Mouse (Mus musculus) left cerebral cortex, adult 6 months (tissue): Measurements from ENCODE around the gene H3f3b. TPM values are rescaled to one million over a fixed set of nuclear protein-coding genes. Genes with fewer than 3 reads are reported as not detected.

Experiments
- long read RNA-seq, 2 experiments: library from polyadenylated mRNA; unstranded; transcript quantifications; one replicate each; pipeline ENCODE4 v2.0.0; 2019 to 2020
- polyA plus RNA-seq: library from polyadenylated mRNA; unstranded; fragments of <200 nt; fragmentation: Nextera tagmentation; gene quantifications from 2 replicates; pipeline ENCODE4 v1.2.3, GENCODE M21; 2021

H3f3b gene
- 208 and 343 TPM in 2 replicates for polyA plus RNA-seq
- long read RNA-seq, experiment 1, transcript H3f3b-201 (4 exons, 1,993 nt) = major isoform, 876 of 912 reads
- long read RNA-seq, experiment 1, transcript H3f3b-203 (3 exons, 773 nt) = minor isoform, 10 of 912 reads
- long read RNA-seq, experiment 1, partial matches to known transcripts = 8 of 912 reads
- long read RNA-seq, experiment 1, other reads (novel, unspliced or antisense) = 18 of 912 reads
- long read RNA-seq, experiment 2, transcript H3f3b-203 (3 exons, 773 nt) = minor isoform, 10 of 564 reads
- long read RNA-seq, experiment 2, transcript H3f3b-201 (4 exons, 1,993 nt) = major isoform, 512 of 564 reads
- long read RNA-seq, experiment 2, partial matches to known transcripts = 7 of 564 reads
- long read RNA-seq, experiment 2, other reads (novel, unspliced or antisense) = 35 of 564 reads

GRCm38 (mm10) chr11:116027756-116028155 lies at the start of gene H3f3b:
H3f3b (minus strand) TSS chr11:116027962.

DNA sequence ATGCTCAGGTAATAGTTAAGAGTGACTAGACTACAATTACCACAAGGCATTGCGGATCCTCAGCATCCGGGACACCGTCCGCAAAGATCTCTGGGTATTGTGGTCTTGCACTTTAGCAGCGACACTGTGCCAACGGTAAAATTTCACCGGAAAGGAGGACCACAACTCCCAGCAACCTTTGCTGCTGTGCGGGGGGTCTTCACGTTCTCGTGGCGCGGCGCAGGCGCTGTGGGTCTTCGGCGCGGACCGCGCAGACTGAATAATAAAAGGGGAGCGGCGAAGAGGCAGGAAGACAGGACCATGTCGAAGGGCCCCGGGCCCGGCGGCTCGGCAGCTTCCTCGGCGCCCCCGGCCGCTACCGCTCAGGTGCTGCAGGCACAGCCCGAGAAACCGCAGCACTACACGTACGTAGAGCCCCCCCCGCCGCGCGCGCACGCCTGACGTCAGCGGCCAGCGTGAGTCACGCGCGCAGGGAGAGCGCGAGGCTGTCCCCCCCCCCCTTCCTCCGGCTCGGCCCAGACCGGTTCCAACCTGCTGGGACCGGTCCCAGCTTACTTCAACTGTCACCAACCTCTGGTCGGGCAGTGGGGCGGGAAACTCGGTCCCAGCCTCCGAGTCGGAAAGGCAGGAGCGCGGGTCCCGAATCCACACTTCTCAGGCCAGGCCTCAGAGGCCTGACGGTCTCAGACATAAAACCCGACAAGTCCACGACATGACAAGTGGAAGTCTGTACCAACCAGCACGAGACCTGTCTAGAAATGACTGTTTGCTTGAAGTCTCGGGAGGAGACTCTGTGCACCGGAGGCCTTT lies 2.5 kb upstream of the H3f3b start, which contains the start of gene Unk:
Gene Unk, plus strand, starts transcription at position 235 of the 810 bp plus-strand sequence.

DNA sequence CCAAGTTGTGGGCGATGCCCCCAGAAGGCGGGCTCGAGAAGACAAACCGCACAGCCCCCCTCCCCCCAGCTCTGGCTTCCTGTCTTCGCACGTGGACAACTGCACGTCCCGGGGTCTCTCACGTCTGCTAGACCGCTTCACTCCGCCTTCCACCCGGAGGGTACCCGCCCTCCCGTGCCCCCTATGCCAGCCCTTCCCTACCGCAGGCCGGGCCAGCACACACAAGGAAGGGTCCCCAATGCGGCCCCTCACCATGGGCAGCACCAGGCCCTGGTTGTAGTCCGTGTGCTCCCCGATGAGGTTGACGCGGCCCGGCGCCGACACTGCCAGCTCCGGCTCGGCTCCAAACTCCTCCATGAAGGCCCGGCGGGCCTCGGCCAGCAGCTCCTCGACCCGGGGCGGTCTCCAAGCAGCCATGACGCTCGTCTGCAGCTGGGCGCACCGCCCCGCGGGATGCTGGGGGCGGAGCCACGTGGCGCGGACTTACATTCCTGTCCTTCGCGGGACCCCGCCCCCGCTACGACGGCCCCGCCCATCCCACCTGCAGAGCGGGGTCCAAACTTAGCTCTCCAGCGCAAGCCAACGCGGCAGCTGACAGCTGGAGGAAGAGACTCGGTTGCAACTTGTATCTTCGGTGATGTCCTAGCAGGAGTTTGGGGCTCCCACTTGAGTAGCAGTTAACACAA lies 15.4 kb downstream of the H3f3b start, which contains the start of gene Galk1:
Gene Galk1, minus strand, starts transcription at position 458 of the 686 bp plus-strand sequence.

DNA sequence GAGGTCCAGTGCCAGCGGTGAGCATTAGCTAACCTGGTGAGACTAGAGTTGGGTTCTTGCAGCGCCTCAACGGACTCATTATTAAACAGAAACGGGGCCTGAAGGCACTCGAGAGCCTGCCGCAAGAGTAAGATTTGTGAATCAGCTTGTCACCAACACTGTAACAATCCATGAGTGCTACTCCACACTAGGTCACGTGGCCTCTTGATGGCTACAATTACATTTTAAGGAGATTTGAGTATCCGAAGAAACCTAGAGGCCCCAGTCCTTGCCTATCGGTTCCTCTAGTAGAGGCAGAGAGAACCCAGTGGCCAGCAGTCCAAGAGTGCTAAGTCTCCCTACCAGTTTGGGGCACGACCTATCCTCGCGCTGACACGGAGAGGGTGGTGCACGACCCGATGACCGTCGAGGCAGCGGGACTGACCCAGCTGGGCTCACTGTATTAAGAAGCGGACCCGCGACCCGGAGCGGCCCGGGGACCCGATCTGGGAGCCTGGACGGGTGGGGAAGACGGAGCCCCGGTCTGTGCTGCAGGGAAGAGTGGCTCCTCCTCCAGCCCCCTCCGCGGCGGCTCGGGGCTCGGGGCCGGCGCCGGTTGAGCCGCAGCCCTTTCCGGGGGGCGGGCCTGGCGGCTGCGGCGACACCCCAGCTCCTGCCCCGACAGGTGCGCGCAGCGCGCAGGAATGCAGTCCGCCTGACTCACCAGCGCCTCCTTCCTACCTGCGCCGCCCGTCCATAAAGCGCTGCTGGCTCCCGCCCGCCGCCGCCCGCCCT lies 53.3 kb downstream of the H3f3b start, which contains the start of gene Itgb4:
Gene Itgb4, plus strand, starts transcription at position 401 of the 774 bp plus-strand sequence.

Other genes starting within 250 kb of the H3f3b start
- gene Caskin2, start 214.3 kb downstream of the H3f3b start, polyA plus RNA-seq = 8.5 and 14.8 TPM in 2 replicates
- gene Tsen54, start 213.2 kb downstream of the H3f3b start, polyA plus RNA-seq = 5.4 and 6.0 TPM in 2 replicates
- 7.0 and 7.4 TPM in 2 replicates for gene Llgl2, start 203.9 kb downstream of the H3f3b start, polyA plus RNA-seq
- 0.14 TPM in 1 of 2 replicates, not detected in the other for gene Myo15b, start 169.6 kb downstream of the H3f3b start, polyA plus RNA-seq
- 1.4 and 1.7 TPM in 2 replicates for gene Smim5, start 128.0 kb downstream of the H3f3b start, polyA plus RNA-seq
- not detected in 2 replicates for gene Smim6, start 115.9 kb downstream of the H3f3b start, polyA plus RNA-seq
- gene Sap30bp, start 94.7 kb downstream of the H3f3b start, polyA plus RNA-seq = 26.6 and 36.8 TPM in 2 replicates
- 7.0 and 8.5 TPM in 2 replicates for gene Recql5, start 94.5 kb downstream of the H3f3b start, polyA plus RNA-seq
- gene Itgb4, start 53.3 kb downstream of the H3f3b start, polyA plus RNA-seq = 3.5 and 3.7 TPM in 2 replicates
- 19.0 and 23.7 TPM in 2 replicates for gene Galk1, start 15.2 kb downstream of the H3f3b start, polyA plus RNA-seq
- gene Unk, start 2.4 kb upstream of the H3f3b start, polyA plus RNA-seq = 5.8 and 7.4 TPM in 2 replicates
- gene Unc13d, start 50.0 kb upstream of the H3f3b start, polyA plus RNA-seq = 1.0 and 1.3 TPM in 2 replicates
- 252 and 516 TPM in 2 replicates for gene Wbp2, start 59.0 kb upstream of the H3f3b start, polyA plus RNA-seq
- 2.7 and 4.7 TPM in 2 replicates for gene Trim47, start 99.2 kb upstream of the H3f3b start, polyA plus RNA-seq
- 2.0 and 2.8 TPM in 2 replicates for gene Trim65, start 103.2 kb upstream of the H3f3b start, polyA plus RNA-seq
- 62.0 and 78.9 TPM in 2 replicates for gene Mrpl38, start 110.9 kb upstream of the H3f3b start, polyA plus RNA-seq
- 25.2 and 27.1 TPM in 2 replicates for gene Fbf1, start 140.2 kb upstream of the H3f3b start, polyA plus RNA-seq
- gene Ten1, start 170.9 kb upstream of the H3f3b start, polyA plus RNA-seq = 100.0 and 109 TPM in 2 replicates
- 65.0 and 76.9 TPM in 2 replicates for gene Acox1, start 171.1 kb upstream of the H3f3b start, polyA plus RNA-seq
- 0.53 and 0.79 TPM in 2 replicates for gene Evpl, start 210.1 kb upstream of the H3f3b start, polyA plus RNA-seq
- 25.9 and 34.4 TPM in 2 replicates for gene Srp68, start 246.3 kb upstream of the H3f3b start, polyA plus RNA-seq